Mouse (Mus musculus) 3134 (cell line): ENCODE measurements around the gene Lmntd1.

Experiments
- DNase-seq: peaks from one replicate; pipeline ENCODE4 v3.0.0-alpha.2; 2011; ENCODE audit warnings: low spot score; ENCODE audit not compliant: insufficient read length; ENCODE audit errors: extremely low read depth

Lmntd1 gene

GRCm38 (mm10) chr6:145614219-145614618, at the start of gene Lmntd1:
Lmntd1 (minus strand) TSS chr6:145614319.
- no peak for DNase-seq

DNA sequence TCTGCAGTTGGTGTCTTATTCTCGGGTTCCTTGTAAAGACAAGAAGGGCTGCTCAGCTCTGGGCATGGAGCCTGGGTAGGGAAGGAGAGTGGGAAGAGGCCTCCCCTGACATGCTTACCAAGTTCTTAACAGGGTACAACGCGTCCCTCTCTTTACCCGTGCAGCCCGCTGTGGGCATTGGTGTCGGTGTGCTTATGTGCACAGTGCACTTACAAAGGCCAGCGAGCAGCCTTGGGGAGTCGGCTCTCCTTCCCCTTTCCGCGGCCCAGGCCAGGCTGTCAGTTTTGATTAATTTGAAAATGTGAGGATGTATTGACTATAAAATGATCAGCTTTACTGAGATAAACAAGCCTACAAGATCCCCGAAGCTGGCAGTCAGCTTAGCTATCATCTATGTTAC, 46.8 kb upstream of the Lmntd1 start:
- DNase-seq, result no peak

GRCm38 (mm10) chr6:145659116-145659515, 45.0 kb upstream of the Lmntd1 start:
- DNase-seq, result no peak

GRCm38 (mm10) chr6:145656740-145657591, 42.8 kb upstream of the Lmntd1 start:
- DNase-seq, result no peak

- DNase-seq, result no peak
Measured at GRCm38 (mm10) chr6:145655678-145656077, 41.6 kb upstream of the Lmntd1 start.

- DNase-seq, result peak; percentile 35
Measured at GRCm38 (mm10) chr6:145654062-145654836, 40.1 kb upstream of the Lmntd1 start.

GRCm38 (mm10) chr6:145653626-145654025, 39.5 kb upstream of the Lmntd1 start:
- no peak for DNase-seq

DNA sequence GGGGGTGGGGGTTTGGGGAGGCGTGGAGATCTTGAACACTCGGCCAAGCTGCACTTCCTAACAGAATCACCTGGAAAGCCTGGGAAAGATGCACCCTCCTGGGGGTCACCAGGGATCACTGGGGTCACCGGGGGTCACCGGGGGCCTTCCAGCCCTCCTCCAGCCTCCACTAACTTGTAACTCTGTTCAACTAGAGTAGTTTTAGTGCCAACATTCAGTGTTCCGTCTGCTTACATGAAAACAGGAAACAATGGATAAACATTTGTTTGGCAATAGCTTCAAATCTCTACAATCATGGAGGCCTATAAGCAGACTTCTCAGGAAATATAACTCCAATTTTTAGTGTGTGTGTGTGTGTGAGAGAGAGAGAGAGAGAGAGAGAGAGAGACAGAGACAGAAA, 38.9 kb upstream of the Lmntd1 start:
- DNase-seq, result no peak

DNA sequence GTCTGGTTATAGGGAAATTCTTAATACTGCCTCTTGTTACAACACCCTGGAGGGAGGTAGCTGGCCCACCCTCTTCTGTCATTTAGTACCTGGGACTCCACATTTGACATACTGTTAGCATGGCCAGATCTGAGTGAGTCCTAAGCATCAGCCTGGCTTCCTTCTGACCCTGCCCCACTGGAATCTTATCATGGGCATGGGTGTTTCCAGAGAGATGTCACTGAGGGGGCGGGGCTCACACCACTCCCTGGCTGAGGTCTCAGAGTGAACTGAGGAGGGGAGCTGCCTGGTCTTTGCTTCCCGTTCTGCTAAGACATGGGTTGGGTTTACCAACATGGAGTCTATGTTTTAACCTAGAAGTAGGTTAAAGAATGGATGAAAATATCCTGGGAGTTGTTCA, 37.9 kb upstream of the Lmntd1 start:
- no peak for DNase-seq

- no peak for DNase-seq
Measured at GRCm38 (mm10) chr6:145640971-145641506, 26.9 kb upstream of the Lmntd1 start.

- no peak for DNase-seq
Measured at GRCm38 (mm10) chr6:145638248-145638647, 24.1 kb upstream of the Lmntd1 start.

DNA sequence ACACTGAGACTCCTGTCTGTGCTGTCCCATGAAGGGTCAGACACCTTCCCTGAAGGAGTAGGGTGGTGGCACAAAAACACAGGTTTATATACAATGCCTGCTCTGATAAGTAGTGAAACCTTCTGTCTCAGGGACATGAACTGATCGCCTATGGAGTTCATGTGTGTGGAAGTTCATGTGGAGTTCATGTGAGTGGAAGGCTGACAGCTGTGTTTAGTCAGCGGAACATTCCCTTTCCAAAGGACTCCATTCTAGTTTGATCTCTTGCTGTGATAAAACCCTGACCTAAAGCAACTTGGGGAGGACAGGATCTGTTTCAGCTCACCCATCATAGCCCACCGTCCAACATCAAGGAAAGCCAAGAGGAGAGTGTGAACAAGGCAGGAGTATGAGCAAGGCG, 22.6 kb upstream of the Lmntd1 start:
- no peak for DNase-seq

DNA sequence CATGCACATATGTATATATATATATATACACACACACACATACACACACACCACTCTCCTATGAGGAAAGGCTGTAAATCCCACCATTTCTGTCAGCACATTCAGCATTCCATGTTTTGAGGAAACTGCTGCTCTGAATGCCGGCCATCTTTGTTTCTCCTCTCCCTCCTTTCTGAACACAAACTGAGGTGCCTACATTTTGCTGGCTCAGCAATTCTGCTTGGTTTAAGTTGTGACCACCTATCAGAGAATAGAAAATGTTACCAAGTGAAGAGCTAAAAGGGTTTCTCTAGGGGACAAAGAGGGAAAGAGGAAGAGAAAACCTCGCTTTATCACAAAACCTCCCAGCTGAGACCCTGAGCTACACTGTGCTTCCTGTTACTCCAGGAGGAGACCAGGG, 20.3 kb upstream of the Lmntd1 start:
- DNase-seq, result no peak

DNA sequence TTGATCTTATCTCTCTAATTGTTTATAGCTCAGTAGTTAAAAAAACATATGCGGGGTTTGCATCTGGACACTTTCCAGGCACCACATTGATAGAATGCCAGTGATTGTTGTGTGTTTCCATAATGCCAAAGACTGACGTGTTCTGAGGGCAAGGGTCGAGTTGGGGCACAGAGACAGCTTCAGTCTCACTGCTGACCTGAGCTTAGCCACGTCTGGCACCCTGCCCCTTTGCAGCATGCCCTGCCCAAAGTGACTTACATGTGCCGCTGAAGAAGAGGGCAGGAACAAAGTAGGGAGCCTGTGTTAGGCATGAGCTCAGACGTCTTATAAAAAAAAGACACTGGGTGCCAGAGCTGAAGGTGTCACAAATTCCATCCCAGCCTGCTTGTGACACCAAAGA, 16.1 kb upstream of the Lmntd1 start:
- no peak for DNase-seq

DNA sequence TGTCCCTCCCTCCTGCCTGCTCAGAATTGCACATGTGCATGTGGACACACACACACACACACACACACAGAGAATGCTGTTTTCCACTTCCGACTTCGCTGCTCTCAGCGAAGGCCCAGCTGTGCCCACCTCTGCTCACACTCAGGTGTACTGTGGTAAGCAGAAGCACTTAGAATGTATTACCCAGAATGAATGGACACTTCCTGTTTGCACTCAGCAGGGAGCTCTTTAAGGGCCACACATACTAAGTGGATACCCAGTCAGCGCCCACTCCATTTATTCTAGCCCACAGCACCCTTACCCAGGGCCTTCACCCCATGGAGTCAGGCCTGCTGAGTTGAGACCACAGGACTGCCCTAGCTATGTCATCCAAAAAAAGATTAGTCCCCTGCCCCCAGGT, 9.0 kb upstream of the Lmntd1 start:
- DNase-seq, result no peak

DNA sequence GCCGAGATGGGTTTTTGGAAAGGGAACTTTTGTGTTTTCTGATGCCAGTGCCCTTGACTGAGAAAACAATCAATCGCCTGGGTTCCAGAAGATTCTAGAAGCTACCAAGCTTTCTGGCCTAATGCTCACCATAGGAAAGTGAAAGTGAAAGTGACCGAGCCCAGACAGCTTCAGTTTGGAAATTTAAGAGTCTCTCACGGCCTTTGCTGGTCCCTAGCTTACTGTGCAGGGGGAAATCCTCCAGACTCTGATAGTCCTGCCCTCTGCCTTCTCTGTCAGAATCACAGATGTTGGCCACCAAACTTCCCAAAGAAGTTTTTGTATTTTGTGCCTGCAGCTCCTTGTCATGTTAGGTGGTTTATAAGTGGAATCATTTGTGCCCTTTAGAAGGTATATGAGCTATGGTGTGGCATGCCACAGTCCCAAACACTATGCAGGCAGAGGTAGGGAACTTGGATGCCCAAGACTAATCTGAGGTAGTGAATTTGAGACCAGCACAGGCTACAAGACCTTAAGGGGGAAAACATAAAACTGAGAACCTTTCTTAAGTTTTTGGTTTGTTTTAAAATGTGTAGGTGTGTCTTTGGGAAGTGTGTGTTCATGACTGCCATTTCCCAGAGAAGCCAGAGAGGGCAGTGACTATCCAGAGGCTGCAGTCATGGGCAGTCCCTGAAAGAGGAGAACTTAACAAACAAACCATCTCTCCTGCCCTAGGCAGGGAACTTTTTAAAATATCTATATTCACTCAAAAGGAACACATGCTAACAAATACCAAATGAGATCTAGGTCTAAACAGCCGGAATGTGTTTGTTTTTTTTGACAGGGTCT, 2.5 kb upstream of the Lmntd1 start:
- DNase-seq, result peak; percentile 45

DNA sequence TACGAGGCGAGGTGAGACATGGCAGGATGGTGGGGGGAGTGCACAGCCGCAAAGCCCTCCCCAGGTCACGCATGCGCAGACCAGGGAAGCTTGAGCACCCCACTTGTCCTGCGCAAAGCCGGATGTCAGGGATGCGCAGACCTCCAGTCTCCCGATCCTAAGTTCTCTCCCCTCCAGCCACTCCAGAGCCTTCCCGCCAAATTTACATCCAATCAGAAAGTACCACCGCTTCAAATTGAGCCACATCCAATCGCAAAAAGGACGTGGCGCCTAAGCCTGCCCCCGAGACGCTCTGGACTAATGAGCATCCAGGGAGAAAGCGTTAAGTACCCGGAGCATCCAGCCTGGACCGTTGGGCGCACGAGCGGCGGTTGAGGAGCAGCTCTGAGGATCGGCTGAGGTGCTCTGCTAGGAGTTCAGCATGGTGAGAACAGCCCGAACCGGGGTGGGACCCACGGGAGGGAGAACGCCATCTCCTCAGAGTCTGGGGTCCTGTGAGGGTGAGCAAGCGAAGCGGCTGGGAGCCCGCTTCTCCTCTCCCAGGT, 1.6 kb upstream of the Lmntd1 start, which contains the start of gene Tuba3b:
TSS of gene Tuba3b (plus strand) at position 92 of the 545 bp plus-strand sequence.
- peak; percentile 20 for DNase-seq

DNA sequence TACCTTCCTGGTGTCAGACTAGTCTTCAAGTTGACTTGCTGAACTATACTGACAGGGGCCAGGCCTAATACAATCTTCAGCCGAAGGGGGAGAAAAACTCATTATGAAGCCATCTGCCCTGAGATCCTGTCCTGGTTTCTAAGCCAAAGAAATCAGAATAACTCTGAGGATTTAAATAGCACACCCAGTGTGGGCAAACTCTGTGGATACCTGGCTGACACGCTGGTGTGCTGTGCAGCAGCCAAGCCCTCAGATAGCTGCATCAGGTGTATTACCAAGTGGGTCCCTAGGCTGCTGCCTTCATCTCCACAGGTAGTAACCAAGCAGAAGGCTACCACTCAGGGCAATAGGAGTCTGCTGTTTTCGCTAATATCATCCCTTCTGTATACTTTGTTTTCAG, 1.5 kb downstream of the Lmntd1 start:
- DNase-seq, result no peak

- no peak for DNase-seq
Measured at GRCm38 (mm10) chr6:145610901-145611300, 3.2 kb downstream of the Lmntd1 start.

DNA sequence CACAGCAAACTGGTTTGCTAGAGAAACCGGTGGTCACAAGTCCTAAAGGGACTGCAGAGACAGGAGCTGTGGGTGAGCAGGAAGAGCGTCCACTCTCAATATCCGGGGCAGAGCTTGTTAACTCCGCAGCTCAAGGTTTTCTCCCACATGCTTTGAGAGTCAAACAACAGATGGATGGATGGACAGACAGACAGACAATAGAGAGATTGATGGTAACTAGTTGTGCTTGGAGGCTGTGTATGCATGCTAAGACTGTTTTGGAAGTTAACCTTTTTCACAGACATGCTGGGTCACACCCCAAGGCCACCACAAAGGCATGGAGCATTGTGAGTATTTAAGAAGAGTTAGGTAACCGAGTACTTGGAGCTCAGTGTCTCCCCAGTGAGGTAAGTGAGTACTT, 5.4 kb downstream of the Lmntd1 start:
- no peak for DNase-seq
